Mouse (Mus musculus) MEL (cell line): ENCODE results near the gene Tlcd2. TPM values are rescaled to one million over a fixed set of nuclear protein-coding genes. Genes with fewer than 3 reads are reported as not detected.
A peak's percentile ranks its signal among the peaks of the same experiment; 100 is the strongest.

Experiments used
- DNase-seq: peaks from one replicate; pipeline ENCODE4 v3.0.0; 2011; ENCODE audit warnings: low read depth, low spot score
- H3K27ac ChIP-seq: 2 replicates; pipeline ENCODE4 v1.5.1; 2012; ENCODE audit warnings: low read depth, mild to moderate bottlenecking, control low read depth, low read length, moderate library complexity; ENCODE audit not compliant: control insufficient read depth
- H3K27me3 ChIP-seq, 2 experiments: fragments of 150-350 bp in 1 of 2; sonication (generic) in 1 of 2; 2 replicates each; pipeline ENCODE4 v1.6.1; 2012; ENCODE audit warnings: low read length in 2 of 2, mild to moderate bottlenecking in 2 of 2, improper control_type of control experiment in 1 of 2, moderate library complexity in 1 of 2; ENCODE audit not compliant: insufficient read depth in 2 of 2, control insufficient read depth in 1 of 2
- H3K36me3 ChIP-seq, 2 experiments: 2 replicates each; pipeline ENCODE4 v1.6.1; 2012 to 2014; ENCODE audit warnings: low read length in 2 of 2, improper control_type of control experiment in 1 of 2, inconsistent platforms in 1 of 2, mild to moderate bottlenecking in 1 of 2; ENCODE audit not compliant: insufficient read depth in 2 of 2, control insufficient read depth in 1 of 2
- H3K4me1 ChIP-seq, 2 experiments: fragments of 150-350 bp in 1 of 2; sonication (generic) in 1 of 2; 2 replicates each; pipeline ENCODE4 v1.6.1; 2012; ENCODE audit warnings: low read length in 2 of 2, improper control_type of control experiment in 1 of 2, mild to moderate bottlenecking in 1 of 2; ENCODE audit not compliant: insufficient read depth in 2 of 2, control insufficient read depth in 1 of 2
- H3K4me3 ChIP-seq, 2 experiments: fragments of 150-350 bp in 1 of 2; sonication (generic) in 1 of 2; 2 replicates each; pipeline ENCODE4 v1.5.1; 2012; ENCODE audit warnings: low read depth in 2 of 2, low read length in 2 of 2, mild to moderate bottlenecking in 2 of 2, moderate library complexity in 2 of 2, control low read depth in 1 of 2, improper control_type of control experiment in 1 of 2; ENCODE audit not compliant: control insufficient read depth in 1 of 2, insufficient read depth in 1 of 2
- H3K79me2 ChIP-seq: 2 replicates; pipeline ENCODE4 v1.6.1; 2012; ENCODE audit warnings: mild to moderate bottlenecking, low read length, moderate library complexity; ENCODE audit not compliant: control insufficient read depth, poor library complexity, insufficient read depth
- H3K9ac ChIP-seq: 2 replicates; pipeline ENCODE4 v1.6.1; 2012; ENCODE audit warnings: low read depth, mild to moderate bottlenecking, control low read depth, low read length, moderate library complexity; ENCODE audit not compliant: control insufficient read depth, poor library complexity, severe bottlenecking
- H3K9me3 ChIP-seq: fragments of 150-350 bp; sonication (generic); replicated peaks from 2 replicates; pipeline ENCODE4 v1.6.1; 2012; ENCODE audit warnings: mild to moderate bottlenecking, low read length, improper control_type of control experiment, moderate library complexity; ENCODE audit not compliant: insufficient read depth
- BHLHE40 ChIP-seq: IDR thresholded peaks from 2 replicates; pipeline ENCODE4 v1.6.1; 2012; ENCODE audit warnings: low read depth, mild to moderate bottlenecking, inconsistent platforms, low read length, improper control_type of control experiment, borderline replicate concordance
- CHD1 ChIP-seq: IDR thresholded peaks from 2 replicates; pipeline ENCODE4 v1.6.1; 2012; ENCODE audit warnings: low read depth, mild to moderate bottlenecking, inconsistent platforms, low read length, improper control_type of control experiment
- CHD2 ChIP-seq: IDR thresholded peaks from 2 replicates; pipeline ENCODE4 v1.6.1; 2011; ENCODE audit warnings: low read length, improper control_type of control experiment
- CTCF ChIP-seq, 3 experiments: IDR thresholded peaks in 2 of 3; conservative IDR thresholded peaks in 1 of 3; 2 replicates each; pipeline ENCODE4 v1.5.1; 2011 to 2012; ENCODE audit warnings: low read length in 3 of 3, low read depth in 2 of 3, mild to moderate bottlenecking in 2 of 3, improper control_type of control experiment in 1 of 3, inconsistent platforms in 1 of 3, mixed read lengths in 1 of 3, moderate library complexity in 1 of 3; ENCODE audit not compliant: control insufficient read depth in 1 of 3, insufficient read depth in 1 of 3, poor library complexity in 1 of 3, severe bottlenecking in 1 of 3
- E2F4 ChIP-seq: IDR thresholded peaks from 2 replicates; pipeline ENCODE4 v1.6.1; 2011; ENCODE audit warnings: low read depth, low read length, improper control_type of control experiment, borderline replicate concordance
- ELF1 ChIP-seq: IDR thresholded peaks from 2 replicates; pipeline ENCODE4 v1.6.1; 2014; ENCODE audit warnings: low read depth, mild to moderate bottlenecking, inconsistent platforms, low read length, improper control_type of control experiment, moderate library complexity
- EP300 ChIP-seq, 2 experiments: IDR thresholded peaks; 2 replicates each; pipeline ENCODE4 v1.6.1; 2011; ENCODE audit warnings: improper control_type of control experiment in 2 of 2, low read length in 2 of 2, low read depth in 1 of 2, mild to moderate bottlenecking in 1 of 2
- ETS1 ChIP-seq: IDR thresholded peaks from 2 replicates; pipeline ENCODE4 v1.6.1; 2012; ENCODE audit warnings: low read depth, mild to moderate bottlenecking, inconsistent platforms, low read length, improper control_type of control experiment, moderate library complexity
- GABPA ChIP-seq: IDR thresholded peaks from 2 replicates; pipeline ENCODE4 v1.6.1; 2012; ENCODE audit warnings: low read depth, mild to moderate bottlenecking, inconsistent platforms, low read length, improper control_type of control experiment, moderate library complexity
- GATA1 ChIP-seq: IDR thresholded peaks from 2 replicates; pipeline ENCODE4 v1.6.1; 2011; ENCODE audit warnings: low read depth, low read length, improper control_type of control experiment
- HCFC1 ChIP-seq: IDR thresholded peaks from 2 replicates; pipeline ENCODE4 v1.6.1; 2012; ENCODE audit warnings: low read depth, mild to moderate bottlenecking, inconsistent platforms, low read length, improper control_type of control experiment, moderate library complexity
- KAT2A ChIP-seq: conservative IDR thresholded peaks from 2 replicates; pipeline ENCODE4 v1.6.1; 2012; ENCODE audit warnings: low read depth, low read length, improper control_type of control experiment, inconsistent platforms
- MAFK ChIP-seq: IDR thresholded peaks from 2 replicates; pipeline ENCODE4 v1.6.1; 2011; ENCODE audit warnings: low read depth, mild to moderate bottlenecking, low read length, improper control_type of control experiment, borderline replicate concordance
- MAX ChIP-seq: IDR thresholded peaks from 2 replicates; pipeline ENCODE4 v1.6.1; 2011; ENCODE audit warnings: low read length, improper control_type of control experiment
- MAZ ChIP-seq: IDR thresholded peaks from 2 replicates; pipeline ENCODE4 v1.6.1; 2012; ENCODE audit warnings: low read depth, mild to moderate bottlenecking, inconsistent platforms, low read length, improper control_type of control experiment
- MEF2A ChIP-seq: IDR thresholded peaks from 2 replicates; pipeline ENCODE4 v1.6.1; 2014; ENCODE audit warnings: low read depth, mild to moderate bottlenecking, inconsistent platforms, low read length, improper control_type of control experiment; ENCODE audit not compliant: poor library complexity, insufficient replicate concordance, severe bottlenecking; ENCODE audit errors: extremely low read depth
- MXI1 ChIP-seq: IDR thresholded peaks from 2 replicates; pipeline ENCODE4 v1.6.1; 2011; ENCODE audit warnings: mild to moderate bottlenecking, low read depth, low read length, improper control_type of control experiment
- MYB ChIP-seq: IDR thresholded peaks from 2 replicates; pipeline ENCODE4 v1.6.1; 2011; ENCODE audit warnings: mild to moderate bottlenecking, low read depth, low read length, improper control_type of control experiment
- MYC ChIP-seq: IDR thresholded peaks from 2 replicates; pipeline ENCODE4 v1.6.1; 2011; ENCODE audit warnings: low read depth, mild to moderate bottlenecking, low read length, improper control_type of control experiment, moderate library complexity
- NELFE ChIP-seq: IDR thresholded peaks from 2 replicates; pipeline ENCODE4 v1.6.1; 2011; ENCODE audit warnings: low read depth, low read length, improper control_type of control experiment
- NRF1 ChIP-seq: IDR thresholded peaks from 2 replicates; pipeline ENCODE4 v1.6.1; 2014; ENCODE audit warnings: low read depth, mild to moderate bottlenecking, inconsistent platforms, low read length, improper control_type of control experiment, moderate library complexity; ENCODE audit not compliant: poor library complexity, insufficient read depth, severe bottlenecking
- POLR2A ChIP-seq, 2 experiments: IDR thresholded peaks; 2 replicates each; pipeline ENCODE4 v1.6.1; 2011 to 2012; ENCODE audit warnings: low read length in 2 of 2, mild to moderate bottlenecking in 2 of 2, control low read depth in 1 of 2, improper control_type of control experiment in 1 of 2, low read depth in 1 of 2, moderate library complexity in 1 of 2; ENCODE audit not compliant: control insufficient read depth in 1 of 2, insufficient read depth in 1 of 2, poor library complexity in 1 of 2
- POLR2AphosphoS2 ChIP-seq: IDR thresholded peaks from 2 replicates; pipeline ENCODE4 v1.6.1; 2011; ENCODE audit warnings: low read length, improper control_type of control experiment
- POLR2AphosphoS5 ChIP-seq: IDR thresholded peaks from 2 replicates; pipeline ENCODE4 v1.6.1; 2012; ENCODE audit warnings: low read depth, borderline replicate concordance, mild to moderate bottlenecking, inconsistent platforms, low read length, moderate library complexity, mixed read lengths
- RCOR1 ChIP-seq: IDR thresholded peaks from 2 replicates; pipeline ENCODE4 v1.6.1; 2012; ENCODE audit warnings: low read depth, mild to moderate bottlenecking, inconsistent platforms, low read length, improper control_type of control experiment
- SIN3A ChIP-seq: IDR thresholded peaks from 2 replicates; pipeline ENCODE4 v1.6.1; 2012; ENCODE audit warnings: low read length, improper control_type of control experiment, inconsistent platforms
- TAL1 ChIP-seq: IDR thresholded peaks from 2 replicates; pipeline ENCODE4 v1.6.1; 2012; ENCODE audit warnings: mild to moderate bottlenecking, inconsistent platforms, low read length, moderate library complexity, mixed read lengths
- TBP ChIP-seq: IDR thresholded peaks from 2 replicates; pipeline ENCODE4 v1.8.0; 2011; ENCODE audit warnings: low read depth, low read length, improper control_type of control experiment
- TCF12 ChIP-seq: IDR thresholded peaks from 2 replicates; pipeline ENCODE4 v1.6.1; 2014; ENCODE audit warnings: low read depth, mild to moderate bottlenecking, inconsistent platforms, low read length, improper control_type of control experiment, moderate library complexity
- USF1 ChIP-seq: IDR thresholded peaks from 2 replicates; pipeline ENCODE4 v1.6.1; 2014; ENCODE audit warnings: low read depth, mild to moderate bottlenecking, inconsistent platforms, low read length, improper control_type of control experiment, moderate library complexity
- USF2 ChIP-seq, 2 experiments: IDR thresholded peaks; 2 replicates each; pipeline ENCODE4 v1.6.1; 2011 to 2012; ENCODE audit warnings: improper control_type of control experiment in 2 of 2, low read length in 2 of 2, borderline replicate concordance in 1 of 2, inconsistent platforms in 1 of 2, low read depth in 1 of 2, mild to moderate bottlenecking in 1 of 2; ENCODE audit not compliant: insufficient read depth in 1 of 2
- ZKSCAN1 ChIP-seq: IDR thresholded peaks from 2 replicates; pipeline ENCODE4 v1.6.1; 2012; ENCODE audit warnings: low read depth, mild to moderate bottlenecking, inconsistent platforms, low read length, improper control_type of control experiment, moderate library complexity
- ZNF384 ChIP-seq: IDR thresholded peaks from 2 replicates; pipeline ENCODE4 v1.6.1; 2012; ENCODE audit warnings: low read depth, mild to moderate bottlenecking, inconsistent platforms, low read length, improper control_type of control experiment
- polyA plus RNA-seq, 2 experiments: library from polyadenylated mRNA; stranded (reverse) in 1 of 2; unstranded in 1 of 2; fragments of >175 nt in 1 of 2; fragments of >200 nt in 1 of 2; gene quantifications; 2 replicates each; pipeline versions ENCODE4 v1.2.1 to v1.2.4; 2012; ENCODE audit warnings: low replicate concordance in 2 of 2, low read depth in 1 of 2; ENCODE audit not compliant: insufficient read length in 2 of 2, insufficient read depth in 1 of 2, missing spikeins in 1 of 2
- total RNA-seq: library from RNA; depleted of rRNA; stranded (reverse); fragments of 300-350 nt; gene quantifications from 2 replicates; pipeline ENCODE4 v1.2.3, GENCODE M21; 2012; rRNA removed

Gene Tlcd2
- total RNA-seq, result 0.50 and 1.0 TPM in 2 replicates
- polyA plus RNA-seq, result under 1 TPM in 1 of 2 experiments, not detected in 1; 0.86 TPM

- H3K9ac ChIP-seq, result peak within 1 kb of the TSS; percentile 86
- H3K27me3 ChIP-seq, result no peaks in the 10 kb centered on the region
- H3K9me3 ChIP-seq, result no peaks in the 10 kb centered on the region
- H3K27ac ChIP-seq, result peak within 1 kb of the TSS; percentile 99
- H3K36me3 ChIP-seq, result peaks cover 0 to 31% of the 10 kb centered on the region in 2 experiments; a peak in 2 of 4 replicates
- H3K79me2 ChIP-seq, result peaks cover 8% of the 10 kb centered on the region; the same call in 1 of the 2 replicates
- peak; percentile 100 for DNase-seq
- H3K4me1 ChIP-seq, result peaks cover 10 to 40% of the 10 kb centered on the region in 2 experiments
- H3K4me3 ChIP-seq, result peak within 1 kb of the TSS; percentile 64 to 77
- TF ChIP-seq ZKSCAN1, result no peak
- peak; percentile 87 for TF ChIP-seq ETS1
- TF ChIP-seq HCFC1, result peak; percentile 97
- TF ChIP-seq CHD2, result peak; percentile 69; the same call in 1 of the 2 replicates
- TF ChIP-seq MYB, result 0 out of 2 replicates have a peak, but pooled peaks have one; percentile 58
- TF ChIP-seq MAZ, result peak; percentile 84; the same call in 1 of the 2 replicates
- TF ChIP-seq BHLHE40, result no peak
- TF ChIP-seq GATA1, result peak; percentile 19; the same call in 1 of the 2 replicates
- peak; percentile 85 for TF ChIP-seq MAX
- TF ChIP-seq USF1, result peak; percentile 96
- peak; percentile 75 for TF ChIP-seq NELFE
- peak in 1 of 2 experiments; percentile 71; a peak in 2 of 4 replicates for TF ChIP-seq EP300 (IDR thresholded peaks at IDR 0.05; ENCODE audit: low read depth in 1 of 2, low read length in 2 of 2)
- peak; percentile 91 for TF ChIP-seq ELF1
- 0 out of 2 replicates have a peak, but pooled peaks have one; percentile 10 for TF ChIP-seq NRF1
- no peak for TF ChIP-seq RCOR1
- peak; percentile 75 for TF ChIP-seq TCF12
- peak in 1 of 2 experiments; percentile 82; a peak in 3 of 4 replicates for TF ChIP-seq POLR2A (IDR thresholded peaks at IDR 0.05; ENCODE audit: control insufficient read depth in 1 of 2, insufficient read depth in 1 of 2, low read depth in 1 of 2, low read length in 2 of 2, poor library complexity in 1 of 2)
- TF ChIP-seq GABPA, result peak; percentile 88
- peak; percentile 93 for TF ChIP-seq MXI1
- no peak for TF ChIP-seq MEF2A
- no peak for TF ChIP-seq ZNF384
- peak; percentile 99 for TF ChIP-seq SIN3A
- TF ChIP-seq TAL1, result no peak
- no peak; the same call in 1 of the 2 replicates for TF ChIP-seq E2F4
- peak; percentile 93 for TF ChIP-seq TBP
- peak; percentile 89 for TF ChIP-seq CHD1
- TF ChIP-seq MYC, result peak; percentile 74; the same call in 1 of the 2 replicates
- TF ChIP-seq MAFK, result peak; percentile 84; the same call in 1 of the 2 replicates
- no peak for TF ChIP-seq POLR2AphosphoS5
- TF ChIP-seq KAT2A, result peak; percentile 91
- TF ChIP-seq CTCF (IDR thresholded peaks at IDR 0.05 in 2 of 3, conservative IDR thresholded peaks at IDR 0.05 in 1 of 3; ENCODE audit: control insufficient read depth in 1 of 3, insufficient read depth in 1 of 3, low read depth in 2 of 3, low read length in 3 of 3, poor library complexity in 1 of 3, severe bottlenecking in 1 of 3), result no peak
- TF ChIP-seq POLR2AphosphoS2, result no peak; the same call in none of the 2 replicates
- peak in 1 of 2 experiments; percentile 71; a peak in 2 of 4 replicates for TF ChIP-seq USF2 (IDR thresholded peaks at IDR 0.05; ENCODE audit: borderline replicate concordance in 1 of 2, insufficient read depth in 1 of 2, low read depth in 1 of 2, low read length in 2 of 2)
Measured at GRCm38 (mm10) chr11:75460844-75461742, at the start of gene Tlcd2. Tlcd2 (plus strand) TSS chr11:75461715.
